Mouse (Mus musculus) MEL (cell line): Measurements from ENCODE around the gene Fam20c.

Experiments used
- CHD2 ChIP-seq: IDR thresholded peaks from 2 replicates; pipeline ENCODE4 v1.6.1; 2011; ENCODE audit warnings: low read length, improper control_type of control experiment
- CTCF ChIP-seq, 3 experiments: IDR thresholded peaks in 2 of 3; conservative IDR thresholded peaks in 1 of 3; 2 replicates each; pipeline ENCODE4 v1.5.1; 2011 to 2012; ENCODE audit warnings: low read length in 3 of 3, low read depth in 2 of 3, mild to moderate bottlenecking in 2 of 3, improper control_type of control experiment in 1 of 3, inconsistent platforms in 1 of 3, mixed read lengths in 1 of 3, moderate library complexity in 1 of 3; ENCODE audit not compliant: control insufficient read depth in 1 of 3, insufficient read depth in 1 of 3, poor library complexity in 1 of 3, severe bottlenecking in 1 of 3
- EP300 ChIP-seq, 2 experiments: IDR thresholded peaks; 2 replicates each; pipeline ENCODE4 v1.6.1; 2011; ENCODE audit warnings: improper control_type of control experiment in 2 of 2, low read length in 2 of 2, low read depth in 1 of 2, mild to moderate bottlenecking in 1 of 2
- GATA1 ChIP-seq: IDR thresholded peaks from 2 replicates; pipeline ENCODE4 v1.6.1; 2011; ENCODE audit warnings: low read depth, low read length, improper control_type of control experiment
- HCFC1 ChIP-seq: IDR thresholded peaks from 2 replicates; pipeline ENCODE4 v1.6.1; 2012; ENCODE audit warnings: low read depth, mild to moderate bottlenecking, inconsistent platforms, low read length, improper control_type of control experiment, moderate library complexity
- MAFK ChIP-seq: IDR thresholded peaks from 2 replicates; pipeline ENCODE4 v1.6.1; 2011; ENCODE audit warnings: low read depth, mild to moderate bottlenecking, low read length, improper control_type of control experiment, borderline replicate concordance
- MEF2A ChIP-seq: IDR thresholded peaks from 2 replicates; pipeline ENCODE4 v1.6.1; 2014; ENCODE audit warnings: low read depth, mild to moderate bottlenecking, inconsistent platforms, low read length, improper control_type of control experiment; ENCODE audit not compliant: poor library complexity, insufficient replicate concordance, severe bottlenecking; ENCODE audit errors: extremely low read depth
- NELFE ChIP-seq: IDR thresholded peaks from 2 replicates; pipeline ENCODE4 v1.6.1; 2011; ENCODE audit warnings: low read depth, low read length, improper control_type of control experiment
- POLR2A ChIP-seq, 2 experiments: IDR thresholded peaks; 2 replicates each; pipeline ENCODE4 v1.6.1; 2011 to 2012; ENCODE audit warnings: low read length in 2 of 2, mild to moderate bottlenecking in 2 of 2, control low read depth in 1 of 2, improper control_type of control experiment in 1 of 2, low read depth in 1 of 2, moderate library complexity in 1 of 2; ENCODE audit not compliant: control insufficient read depth in 1 of 2, insufficient read depth in 1 of 2, poor library complexity in 1 of 2
- RAD21 ChIP-seq: IDR thresholded peaks from 2 replicates; pipeline ENCODE4 v1.6.1; 2011; ENCODE audit warnings: mild to moderate bottlenecking, low read depth, low read length, improper control_type of control experiment
- TBP ChIP-seq: IDR thresholded peaks from 2 replicates; pipeline ENCODE4 v1.8.0; 2011; ENCODE audit warnings: low read depth, low read length, improper control_type of control experiment
- TCF12 ChIP-seq: IDR thresholded peaks from 2 replicates; pipeline ENCODE4 v1.6.1; 2014; ENCODE audit warnings: low read depth, mild to moderate bottlenecking, inconsistent platforms, low read length, improper control_type of control experiment, moderate library complexity
- UBTF ChIP-seq: IDR thresholded peaks from 2 replicates; pipeline ENCODE4 v1.6.1; 2012; ENCODE audit warnings: low read depth, mild to moderate bottlenecking, inconsistent platforms, low read length, improper control_type of control experiment, moderate library complexity, borderline replicate concordance; ENCODE audit not compliant: insufficient read depth
- USF1 ChIP-seq: IDR thresholded peaks from 2 replicates; pipeline ENCODE4 v1.6.1; 2014; ENCODE audit warnings: low read depth, mild to moderate bottlenecking, inconsistent platforms, low read length, improper control_type of control experiment, moderate library complexity

GRCm38 (mm10) chr5:138783181-138783580 lies 28.9 kb downstream of the Fam20c start:
- TF ChIP-seq USF1 (no peak), POLR2A (IDR thresholded peaks at IDR 0.05; ENCODE audit: control insufficient read depth in 1 of 2, insufficient read depth in 1 of 2, low read depth in 1 of 2, low read length in 2 of 2, poor library complexity in 1 of 2) (no peak), CTCF (IDR thresholded peaks at IDR 0.05 in 2 of 3, conservative IDR thresholded peaks at IDR 0.05 in 1 of 3; ENCODE audit: control insufficient read depth in 1 of 3, insufficient read depth in 1 of 3, low read depth in 2 of 3, low read length in 3 of 3, poor library complexity in 1 of 3, severe bottlenecking in 1 of 3) (no peak), TBP (no peak), UBTF (no peak), MAFK (no peak), GATA1 (no peak), HCFC1 (no peak), TCF12 (no peak), RAD21 (no peak), CHD2 (no peak), MEF2A (no peak), EP300 (IDR thresholded peaks at IDR 0.05; ENCODE audit: low read depth in 1 of 2, low read length in 2 of 2) (no peak), NELFE (no peak)
